Comparison of ENCODE assay signal across 26 mouse cellular contexts in genomic region chr5:104538612-104539011, GRCm38 (mm10). TPM values are rescaled to one million over a fixed set of nuclear protein-coding genes. Genes with fewer than 3 reads are reported as not detected.
DNase-seq lines count a peak whose midpoint lies in the region; ATAC-seq and TF ChIP-seq lines count a peak whose summit lies in the region.
"Had no signal": no experiment of that assay in that cellular context is flagged by ENCODE, and none has a peak within 500 bp of the region (broad histone marks: within the 10 kb centered on the region; RNA-seq: fewer than 3 reads in every experiment).

No protein-coding gene starts in this region.

- H3K27me3 ChIP-seq in forebrain, embryonic 15.5 days: no peaks in the 10 kb centered on the region
- no peaks in the 10 kb centered on the region for H3K27me3 ChIP-seq in forebrain, embryonic 11.5 days (ENCODE audit: control insufficient read depth, insufficient read depth, low read length)
- no peaks in the 10 kb centered on the region for H3K27me3 ChIP-seq in forebrain, postnatal 0 days (ENCODE audit: insufficient read depth, low read length)
- H3K27me3 ChIP-seq: embryonic facial prominence, embryonic 15.5 days; heart, embryonic 13.5 days; limb, embryonic 15.5 days; lung, embryonic 15.5 days; stomach, embryonic 15.5 days had no signal

- H3K4me3 ChIP-seq in forebrain, embryonic 15.5 days: no peak overlapping the region
- no peak overlapping the region for H3K4me3 ChIP-seq in forebrain, embryonic 11.5 days (ENCODE audit: low read depth, low read length)
- H3K4me3 ChIP-seq in forebrain, postnatal 0 days (ENCODE audit: low read depth, low read length): no peak overlapping the region
- H3K4me3 ChIP-seq: embryonic facial prominence, embryonic 10.5 days; embryonic facial prominence, embryonic 15.5 days; heart, embryonic 13.5 days; limb, embryonic 15.5 days; lung, embryonic 15.5 days; stomach, embryonic 15.5 days had no signal

- H3K36me3 ChIP-seq in forebrain, embryonic 15.5 days: peaks cover 56% of the 10 kb centered on the region
- H3K36me3 ChIP-seq in forebrain, embryonic 11.5 days (ENCODE audit: control insufficient read depth, insufficient read depth, low read length): peaks cover 14% of the 10 kb centered on the region
- H3K36me3 ChIP-seq in forebrain, postnatal 0 days (ENCODE audit: insufficient read depth): peaks cover 48% of the 10 kb centered on the region

- H3K9me3 ChIP-seq in forebrain, embryonic 15.5 days: no peaks in the 10 kb centered on the region
- no peaks in the 10 kb centered on the region for H3K9me3 ChIP-seq in forebrain, embryonic 11.5 days (ENCODE audit: control insufficient read depth, low read length)
- no peaks in the 10 kb centered on the region for H3K9me3 ChIP-seq in forebrain, postnatal 0 days (ENCODE audit: low read length)
- H3K9me3 ChIP-seq: embryonic facial prominence, embryonic 10.5 days; embryonic facial prominence, embryonic 15.5 days; G1E; heart, embryonic 13.5 days; limb, embryonic 15.5 days; lung, embryonic 15.5 days; stomach, embryonic 15.5 days had no signal

- no peak overlapping the region for H3K4me2 ChIP-seq in forebrain, embryonic 15.5 days (replicated peaks)
- H3K4me2 ChIP-seq in forebrain, embryonic 11.5 days (ENCODE audit: low read depth, low read length, severe bottlenecking): no peak overlapping the region
- no peak overlapping the region for H3K4me2 ChIP-seq in forebrain, postnatal 0 days (ENCODE audit: low read depth)
- H3K4me2 ChIP-seq: embryonic facial prominence, embryonic 15.5 days; heart, embryonic 13.5 days; limb, embryonic 15.5 days; lung, embryonic 15.5 days; midbrain, embryonic 11.5 days; stomach, embryonic 15.5 days had no signal

- peaks cover 7% of the 10 kb centered on the region; the same call in 1 of the 2 replicates for H3K4me1 ChIP-seq in forebrain, embryonic 15.5 days
- H3K4me1 ChIP-seq in forebrain, embryonic 11.5 days (replicated peaks; ENCODE audit: control insufficient read depth, insufficient read depth, low read length): no peaks in the 10 kb centered on the region
- H3K4me1 ChIP-seq in forebrain, postnatal 0 days (ENCODE audit: insufficient read depth): no peaks in the 10 kb centered on the region
- H3K4me1 ChIP-seq: embryonic facial prominence, embryonic 10.5 days; embryonic facial prominence, embryonic 15.5 days; heart, embryonic 13.5 days; limb, embryonic 15.5 days; lung, embryonic 15.5 days; stomach, embryonic 15.5 days had no signal

- H3K9ac ChIP-seq in forebrain, embryonic 15.5 days (replicated peaks): no peak overlapping the region
- no peak overlapping the region for H3K9ac ChIP-seq in forebrain, embryonic 11.5 days (ENCODE audit: low read length)
- no peak overlapping the region for H3K9ac ChIP-seq in forebrain, postnatal 0 days
- H3K9ac ChIP-seq: embryonic facial prominence, embryonic 15.5 days; heart, embryonic 13.5 days; limb, embryonic 15.5 days; lung, embryonic 15.5 days; stomach, embryonic 15.5 days had no signal

- peak; percentile 3 for DNase-seq in cerebellum, adult 11 months
- no peak for DNase-seq in cerebellum, postnatal 4 days (ENCODE audit: low spot score in 2 of 2)
- DNase-seq in forebrain, embryonic 11.5 days (ENCODE audit: low spot score): no peak
- peak; percentile 10 for DNase-seq in layer of hippocampus, adult 9-11 months
- no peak for DNase-seq in layer of hippocampus, adult 11-12 months (ENCODE audit: low spot score)
- no peak for DNase-seq in forebrain, postnatal 0 days
- DNase-seq in thymus, postnatal 4 days: no peak
- DNase-seq: gastrocnemius, postnatal 10 days; heart, postnatal 10 days; kidney, adult 9 months; kidney, postnatal 10 days; left cerebral cortex, postnatal 4 days; lung, postnatal 36 days; right cerebral cortex, postnatal 25 days; thymus, postnatal 14 days had no signal

- H3K27ac ChIP-seq in forebrain, embryonic 15.5 days (replicated peaks): peak overlapping the region; percentile 44; the same call in 1 of the 2 replicates
- H3K27ac ChIP-seq in forebrain, embryonic 11.5 days (ENCODE audit: low read depth, low read length): no peak overlapping the region
- no peak overlapping the region for H3K27ac ChIP-seq in forebrain, postnatal 0 days (ENCODE audit: low read depth, low read length)
- H3K27ac ChIP-seq: embryonic facial prominence, embryonic 10.5 days; embryonic facial prominence, embryonic 15.5 days; heart, embryonic 13.5 days; limb, embryonic 15.5 days; lung, embryonic 15.5 days; stomach, embryonic 15.5 days had no signal

- no peak for TF ChIP-seq CTCF in forebrain, postnatal 0 days (IDR thresholded peaks at IDR 0.05; ENCODE audit: low read depth)

- WGBS in forebrain, embryonic 15.5 days: 52% methylated on average over 1 of the region's 1 CpGs
- WGBS in forebrain, embryonic 11.5 days: 91% methylated on average over 1 of the region's 1 CpGs
- WGBS in forebrain, postnatal 0 days: 39% methylated on average over 1 of the region's 1 CpGs

- ATAC-seq in forebrain, embryonic 15.5 days (replicated peaks): no peak; the same call in 1 of the 2 replicates
- ATAC-seq in forebrain, embryonic 11.5 days (replicated peaks; ENCODE audit: low FRiP score): no peak
- 0 out of 2 replicates have a peak, but pooled peaks have one; percentile 29 for ATAC-seq in forebrain, postnatal 0 days
- ATAC-seq: intestine, embryonic 16.5 days; midbrain, embryonic 16.5 days had no signal

RNA-seq across cellular contexts. Expression of gene BC005561, which starts 30.5 kb away (rescaled TPM):
- 13.3 and 14.0 TPM in 2 replicates for polyA plus RNA-seq in forebrain, embryonic 15.5 days (2015; fragmentation: Nextera tagmentation; extraction: Ambion mirVana)
- polyA plus RNA-seq in forebrain, embryonic 11.5 days (2014; fragmentation: Nextera tagmentation; extraction: Ambion mirVana): 18.9 and 19.1 TPM in 2 replicates
- total RNA-seq in forebrain, postnatal 0 days (2014; rRNA removed): 6.6 and 9.1 TPM in 2 replicates
- polyA plus RNA-seq in forebrain, postnatal 0 days (2015; fragmentation: Nextera tagmentation; extraction: Ambion mirVana): 4.9 and 6.3 TPM in 2 replicates

Comparison
In these comparisons a context has a peak if more than half of its experiments do, and no peak if none do; other contexts are left out.
1. DNase-seq: peak in cerebellum, adult 11 months (single experiment) and layer of hippocampus, adult 9-11 months (single experiment); none in cerebellum, postnatal 4 days (0 of 2), forebrain, embryonic 11.5 days (single experiment), layer of hippocampus, adult 11-12 months (single experiment), forebrain, postnatal 0 days (single experiment) and thymus, postnatal 4 days (single experiment).